Mouse (Mus musculus): ENCODE measurements around the gene Rbfox3.
A peak's percentile ranks its signal among the peaks of the same experiment; 100 is the strongest.

Rbfox3 gene

DNA sequence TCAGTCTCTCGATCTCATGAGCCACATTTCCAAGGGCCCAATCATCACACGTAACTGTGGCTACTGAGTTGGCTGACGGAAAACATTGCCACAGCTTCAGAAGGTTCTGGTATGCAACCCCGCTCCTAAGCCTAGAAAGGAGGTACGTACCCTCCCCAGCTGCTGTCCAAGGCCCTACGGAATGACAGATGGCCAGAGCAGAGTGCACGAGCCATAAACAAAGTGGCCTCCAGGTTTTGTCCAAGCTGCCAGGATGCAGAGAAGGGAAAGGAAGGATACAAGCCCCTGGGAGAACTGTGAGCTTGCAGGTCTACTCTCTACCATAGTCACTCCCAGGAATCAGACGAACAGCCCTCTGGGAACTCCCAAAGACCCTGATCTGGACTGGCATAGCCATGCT, 327.8 kb downstream of the Rbfox3 start:
- DNase-seq, result no peak

DNA sequence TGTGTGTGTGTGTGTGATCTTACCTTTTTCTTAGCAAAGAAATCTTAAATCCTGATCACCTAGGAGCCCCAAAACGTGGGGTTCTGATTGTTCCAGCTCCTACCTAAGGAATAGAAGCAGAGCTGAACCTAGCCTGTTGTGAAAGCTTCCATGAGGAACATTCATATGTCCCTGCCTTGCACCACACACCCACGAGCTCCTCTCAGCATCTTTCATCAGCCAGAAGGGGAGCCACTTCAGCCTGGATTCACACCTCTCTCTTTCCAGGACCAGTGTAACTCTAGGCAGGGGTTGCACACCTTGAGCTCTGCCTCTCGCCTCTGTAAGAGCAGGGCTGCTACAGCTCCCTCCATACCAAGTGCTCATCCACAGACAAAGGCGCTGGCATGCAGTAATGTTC, 330.4 kb downstream of the Rbfox3 start:
- DNase-seq, result no peak

DNA sequence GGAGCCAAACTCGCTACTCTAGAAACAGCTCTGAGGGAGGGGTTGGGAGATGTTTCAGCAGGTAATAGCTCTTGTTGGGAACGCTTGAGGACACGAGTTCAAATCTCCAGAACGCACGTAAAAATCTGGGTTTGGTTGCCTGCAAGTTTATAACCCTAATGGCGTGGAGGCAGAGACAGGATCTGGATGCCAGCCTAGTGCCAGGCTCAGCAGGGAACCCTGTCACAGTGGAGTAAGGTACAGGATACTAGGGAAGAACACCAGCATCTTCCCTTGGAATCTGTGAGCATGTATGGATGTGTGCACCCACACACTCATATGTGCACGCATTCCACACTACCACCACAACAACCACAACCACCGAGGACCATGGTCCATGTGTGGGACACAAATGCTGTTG, 331.8 kb downstream of the Rbfox3 start:
- DNase-seq, result no peak

DNA sequence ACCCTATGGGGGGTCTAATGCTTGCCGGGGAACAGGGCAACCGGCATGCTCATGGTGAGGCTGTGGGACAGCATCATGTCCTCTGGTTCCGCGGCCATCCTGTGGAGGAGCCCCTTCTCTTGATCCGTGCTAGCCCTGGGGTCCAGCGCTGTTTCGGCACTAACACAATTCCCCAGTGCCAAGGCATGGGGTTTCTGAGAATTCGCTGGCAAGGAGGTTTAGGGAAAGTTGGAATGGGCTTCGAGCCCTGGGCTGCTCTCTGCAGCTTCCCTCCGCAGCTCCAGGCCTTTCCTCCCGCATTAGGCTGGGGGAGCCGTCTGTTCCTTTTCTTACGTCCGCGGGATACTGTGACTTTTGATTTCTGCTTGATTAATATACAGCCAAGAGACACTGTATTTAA, 334.1 kb downstream of the Rbfox3 start:
- no peak for DNase-seq

DNA sequence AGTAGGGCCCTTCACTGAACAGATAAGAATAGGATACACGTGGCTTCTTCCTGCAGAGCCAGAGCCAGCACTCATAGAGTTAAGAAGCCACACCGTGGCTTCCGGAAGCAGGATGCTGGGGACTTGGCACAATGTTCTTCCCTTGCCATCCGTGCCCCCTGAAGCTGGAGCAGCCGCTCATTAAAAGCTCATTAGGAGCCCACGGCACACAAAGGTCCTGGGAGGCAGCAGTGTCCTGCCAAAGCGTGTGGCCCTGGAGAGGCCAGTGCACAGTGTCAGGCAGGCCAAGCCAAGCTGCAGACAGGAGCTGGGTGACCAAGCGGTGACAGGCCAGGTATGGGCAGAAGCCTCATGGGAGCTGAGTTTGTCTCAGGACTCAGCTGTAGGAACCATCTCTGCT, 334.8 kb downstream of the Rbfox3 start:
- no peak for DNase-seq

DNA sequence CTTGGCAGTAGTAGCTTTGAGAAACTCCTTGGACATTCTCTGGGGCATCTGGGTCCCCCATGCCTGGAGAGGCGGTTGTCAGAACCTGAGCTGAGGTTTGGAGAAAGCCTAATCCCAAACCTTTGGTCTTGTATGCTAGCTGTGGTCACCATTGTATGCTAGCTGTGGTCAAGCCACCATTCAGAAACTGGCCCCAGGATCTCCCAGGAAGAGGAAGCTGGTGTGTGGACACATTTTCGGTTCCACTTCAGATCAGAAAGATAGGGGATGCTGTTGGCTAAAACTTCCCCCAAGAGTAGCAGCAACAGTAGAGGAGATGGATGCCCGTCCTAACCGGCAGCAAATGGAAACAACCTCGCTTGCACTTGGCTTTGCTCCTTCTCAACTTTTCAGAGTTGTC, 337.0 kb downstream of the Rbfox3 start:
- DNase-seq, result no peak

DNA sequence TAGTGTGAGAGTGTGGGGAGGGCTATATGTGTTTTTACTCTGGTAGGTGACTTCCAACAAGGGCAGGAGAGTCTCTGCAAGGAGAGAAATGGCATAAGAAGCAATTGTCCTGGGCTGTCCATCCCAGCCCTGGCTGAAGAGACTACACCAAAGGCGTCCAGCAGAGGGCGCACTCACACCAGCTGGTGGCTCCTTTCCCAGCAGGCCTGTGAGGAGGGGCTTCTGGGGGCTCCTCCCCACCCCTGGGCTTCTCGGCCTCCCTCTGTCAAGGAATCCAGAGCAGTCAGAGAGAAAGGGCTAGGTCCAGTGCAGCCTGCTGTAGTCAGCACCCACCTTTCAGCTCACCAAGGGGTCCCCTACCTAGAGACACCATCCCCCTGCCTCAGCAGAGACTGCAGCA, 337.8 kb downstream of the Rbfox3 start:
- DNase-seq, result peak; percentile 43

DNA sequence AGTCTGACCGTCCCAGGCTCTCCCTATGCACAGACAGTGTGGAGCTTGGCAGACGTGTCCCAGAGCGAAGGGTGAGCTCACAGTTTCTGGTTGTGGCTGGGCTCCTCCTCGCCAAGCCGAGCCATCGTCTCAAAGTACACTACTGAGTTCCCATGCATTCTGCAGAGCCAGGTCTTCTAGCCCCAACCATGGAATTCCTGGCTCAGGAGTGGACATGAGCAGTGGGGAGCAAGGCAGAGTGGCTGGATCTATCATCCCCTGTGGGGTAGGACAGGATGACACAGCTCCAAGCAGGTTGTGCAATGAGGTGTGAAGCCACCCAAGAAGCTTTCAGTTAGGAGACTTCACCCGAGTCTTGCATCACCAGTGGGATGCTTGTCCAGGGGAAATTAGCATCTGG, 338.4 kb downstream of the Rbfox3 start:
- DNase-seq, result no peak

DNA sequence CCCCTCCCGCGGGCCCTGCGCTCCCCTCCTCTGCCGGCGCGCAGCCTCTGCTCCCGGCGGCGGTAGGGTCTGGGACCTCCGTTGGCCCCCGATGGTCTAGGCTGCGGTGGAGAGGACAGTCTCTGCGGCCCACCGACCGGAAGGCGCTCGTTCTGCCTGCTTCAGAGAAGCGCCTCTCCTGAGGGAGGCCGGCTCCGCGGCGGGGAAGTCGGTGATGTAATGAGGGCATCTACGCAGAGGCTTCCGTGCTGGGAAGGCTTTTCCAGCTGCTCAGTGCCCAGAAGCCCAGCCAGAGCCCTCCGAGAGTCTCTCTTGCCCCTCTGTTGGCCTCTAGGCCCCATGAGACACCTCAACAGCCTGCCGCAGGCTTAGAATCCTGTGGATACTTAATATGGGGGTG, 341.2 kb downstream of the Rbfox3 start:
- DNase-seq, result no peak

DNA sequence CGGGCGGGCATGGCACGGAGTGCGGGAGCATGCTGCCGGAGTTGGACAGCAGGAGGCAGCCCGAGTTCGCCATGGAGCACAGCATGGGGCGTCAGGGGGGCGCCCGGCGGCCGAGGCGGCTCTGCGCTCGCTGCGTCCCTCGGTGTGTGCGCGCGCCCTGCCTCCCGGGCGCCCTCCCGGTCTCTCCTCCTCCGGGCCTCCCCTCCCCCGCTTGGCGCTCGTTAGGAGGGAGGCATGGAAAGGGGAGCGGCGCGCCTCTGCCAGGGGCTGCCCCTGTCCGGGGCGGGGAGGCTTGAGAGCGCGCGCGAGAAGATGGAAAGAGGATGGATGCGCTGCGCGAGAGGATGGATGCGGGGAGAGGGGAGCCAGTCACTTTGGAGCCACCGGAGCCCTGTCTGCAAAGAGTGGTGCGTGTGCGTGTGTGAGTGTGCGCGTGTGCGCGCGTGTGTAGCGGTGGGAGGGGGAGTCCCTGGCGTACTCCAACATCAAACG, 341.8 kb downstream of the Rbfox3 start:
- no peak for DNase-seq

DNA sequence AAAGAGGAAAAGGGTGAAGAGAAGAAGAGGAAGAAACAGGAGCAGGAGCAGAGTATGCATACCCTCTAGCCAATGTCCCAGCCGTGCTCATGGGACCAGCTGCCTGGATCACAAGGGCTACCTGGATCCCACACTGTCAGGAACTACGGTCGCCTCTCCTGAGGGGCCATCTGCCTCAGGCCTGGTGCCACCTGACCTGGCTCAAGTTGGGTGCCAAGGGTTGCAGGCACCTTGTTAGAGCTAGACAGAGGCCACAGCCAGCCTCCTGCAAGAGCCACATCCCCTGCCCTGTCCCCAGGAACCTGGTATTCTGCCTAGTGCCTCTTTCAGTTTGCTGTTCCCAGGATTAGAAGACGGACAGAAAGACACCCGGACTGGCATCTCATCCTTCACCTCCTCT, 347.5 kb downstream of the Rbfox3 start:
- DNase-seq, result no peak

DNA sequence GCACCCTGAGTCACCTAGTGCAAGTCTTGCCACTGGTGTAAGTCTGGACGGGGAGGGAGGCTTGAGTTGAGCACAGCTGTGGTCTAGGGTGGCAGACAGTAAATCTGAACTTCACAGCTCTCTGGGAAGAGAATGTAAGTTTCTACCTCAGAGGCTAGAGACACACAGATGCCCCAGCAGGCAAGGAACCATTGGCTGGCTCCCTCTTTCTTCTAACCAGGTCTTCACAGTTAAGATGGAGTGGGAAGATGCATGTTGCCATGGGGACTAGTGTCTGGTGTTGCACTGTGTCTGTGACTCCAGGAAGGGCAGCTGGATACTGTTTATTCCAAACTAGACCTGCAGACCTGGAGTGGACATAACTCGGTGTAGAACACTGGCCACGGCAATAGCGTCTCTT, 348.6 kb downstream of the Rbfox3 start:
- DNase-seq, result no peak

DNA sequence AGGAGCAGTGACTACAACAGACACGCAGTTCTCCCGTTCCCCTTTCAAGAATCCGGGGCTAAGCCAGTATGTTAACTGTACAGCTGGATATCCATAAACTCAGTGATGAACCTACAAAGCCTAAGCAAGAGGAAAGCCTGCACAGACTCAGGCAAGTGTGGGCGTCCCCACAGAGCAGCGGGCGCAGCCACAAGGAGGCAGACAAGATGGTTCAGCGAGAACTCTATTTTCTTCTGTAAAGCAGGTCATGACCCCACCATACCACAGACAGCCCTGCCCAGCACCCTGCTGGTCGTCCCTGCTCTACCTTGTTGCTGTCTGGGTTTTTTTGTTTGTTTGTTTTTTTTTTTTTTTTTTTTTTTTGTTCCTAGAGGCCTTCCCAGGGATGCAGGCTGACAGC, 353.2 kb downstream of the Rbfox3 start:
- DNase-seq, result no peak

DNA sequence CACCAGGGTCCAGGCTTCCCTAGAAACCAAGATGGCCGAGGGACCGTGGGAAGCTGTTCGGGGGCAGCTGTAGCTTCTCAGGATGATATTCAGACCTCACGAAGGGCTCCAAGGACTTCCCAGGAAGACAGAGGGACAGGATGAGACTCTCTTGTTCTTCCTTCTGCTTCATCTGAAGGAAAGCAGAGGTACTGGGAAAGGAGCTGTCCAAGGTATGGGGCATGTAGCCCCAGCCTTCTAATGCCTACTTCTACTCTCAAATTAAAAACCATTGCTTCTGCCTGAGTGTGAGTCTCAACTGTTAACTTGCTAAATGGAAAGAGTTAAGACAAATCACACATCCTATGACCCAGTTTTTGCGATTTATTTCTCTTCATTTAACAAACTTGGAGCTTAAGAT, 355.8 kb downstream of the Rbfox3 start:
- DNase-seq, result no peak

DNA sequence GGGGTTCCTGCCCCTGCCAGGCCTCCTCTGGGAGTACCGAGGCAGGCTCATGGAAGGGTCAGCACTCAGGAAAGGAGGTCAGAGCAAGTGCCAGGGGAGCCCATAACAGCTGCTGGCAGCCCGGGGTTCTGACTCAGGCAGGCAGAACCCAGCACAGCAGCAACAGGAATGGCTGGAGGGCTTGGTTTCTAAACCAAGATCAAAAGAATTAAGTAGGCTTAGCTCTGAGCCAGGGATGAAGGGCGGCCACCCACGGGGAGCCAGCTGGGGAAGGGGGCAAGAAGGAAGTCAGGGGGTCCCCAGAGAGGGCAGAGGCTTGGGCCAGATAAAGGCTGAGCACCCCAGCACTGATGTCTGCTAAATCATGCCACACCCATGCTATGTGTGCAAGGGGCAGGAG, 356.9 kb downstream of the Rbfox3 start:
- DNase-seq, result no peak

DNA sequence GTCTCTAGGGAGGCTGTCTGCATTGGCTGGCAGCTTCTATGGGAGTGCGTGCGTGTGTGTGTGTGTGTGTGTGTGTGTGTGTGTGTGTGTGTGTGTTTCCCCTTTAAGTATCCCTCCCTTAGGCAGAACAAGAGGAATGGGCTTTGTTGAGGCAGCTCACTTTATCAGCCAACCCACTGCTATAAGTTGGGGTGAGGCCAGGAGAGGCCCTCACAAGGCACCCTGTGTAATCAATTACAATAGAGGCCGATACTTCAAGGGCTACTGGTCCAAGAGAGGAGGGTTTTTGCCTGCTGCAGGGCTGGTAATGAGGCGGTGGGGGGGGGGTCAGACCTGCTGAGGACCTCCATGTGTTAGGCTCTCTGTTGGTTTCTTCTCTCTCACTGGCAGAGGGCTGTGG, 357.5 kb downstream of the Rbfox3 start:
- DNase-seq, result no peak

DNA sequence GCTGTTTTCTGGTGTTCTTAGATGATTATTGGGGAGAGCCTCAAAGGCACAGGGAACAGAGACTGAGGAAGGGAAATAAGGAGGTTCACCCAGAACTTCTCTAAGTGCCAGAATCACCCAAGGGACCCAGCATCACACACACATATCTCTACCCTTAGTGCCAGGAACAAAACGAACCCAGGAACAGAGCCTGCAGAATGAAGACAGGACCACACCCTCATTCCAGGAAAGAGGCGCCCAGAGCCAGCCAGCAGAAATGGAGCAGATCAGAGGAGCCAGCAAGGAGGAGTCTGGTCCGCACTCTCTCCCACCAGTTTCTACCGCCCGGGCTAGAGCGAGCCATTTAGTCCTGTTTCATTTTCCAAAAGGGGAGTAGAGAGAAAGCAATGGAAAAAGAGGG, 358.4 kb downstream of the Rbfox3 start:
- no peak for DNase-seq

DNA sequence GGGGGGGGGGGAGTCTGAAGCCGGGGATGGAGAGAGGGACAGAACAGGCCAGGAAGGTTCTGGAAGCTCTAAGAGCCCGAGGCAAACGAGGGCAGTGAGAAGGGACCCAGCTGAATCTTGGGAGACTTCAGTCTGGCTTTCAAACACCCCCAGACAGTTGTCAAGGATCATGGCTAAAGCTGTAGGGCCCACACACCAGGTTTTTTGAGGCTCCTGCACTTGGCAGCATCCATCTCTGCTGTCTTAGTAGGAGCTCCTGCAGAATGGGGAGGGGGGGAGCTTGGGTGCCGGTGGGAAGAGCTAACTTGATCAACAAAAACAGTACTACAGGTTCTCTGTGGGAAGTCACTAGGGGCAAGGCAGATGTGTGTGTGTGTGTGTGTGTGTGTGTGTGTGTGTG, 358.9 kb downstream of the Rbfox3 start:
- DNase-seq, result no peak

DNA sequence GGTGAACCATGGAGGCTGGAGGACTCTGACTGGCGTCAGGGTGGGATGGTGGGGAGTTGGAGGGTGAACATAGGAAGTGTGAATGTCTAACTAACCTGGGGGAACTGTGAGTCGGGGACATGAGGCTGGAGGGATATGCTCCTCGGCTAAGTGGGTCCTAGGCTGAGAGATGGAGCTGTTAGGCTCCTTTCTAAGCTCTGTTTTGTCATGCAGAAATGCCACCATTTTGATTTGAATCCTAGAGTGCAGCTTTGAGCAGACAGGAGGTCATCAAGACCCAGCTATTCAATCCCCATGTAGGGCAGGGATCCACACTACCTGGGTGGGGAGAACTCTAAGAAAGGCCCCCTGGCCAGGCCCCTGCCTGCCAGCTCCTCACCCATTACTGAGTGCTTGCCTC, 359.7 kb downstream of the Rbfox3 start:
- no peak for DNase-seq

DNA sequence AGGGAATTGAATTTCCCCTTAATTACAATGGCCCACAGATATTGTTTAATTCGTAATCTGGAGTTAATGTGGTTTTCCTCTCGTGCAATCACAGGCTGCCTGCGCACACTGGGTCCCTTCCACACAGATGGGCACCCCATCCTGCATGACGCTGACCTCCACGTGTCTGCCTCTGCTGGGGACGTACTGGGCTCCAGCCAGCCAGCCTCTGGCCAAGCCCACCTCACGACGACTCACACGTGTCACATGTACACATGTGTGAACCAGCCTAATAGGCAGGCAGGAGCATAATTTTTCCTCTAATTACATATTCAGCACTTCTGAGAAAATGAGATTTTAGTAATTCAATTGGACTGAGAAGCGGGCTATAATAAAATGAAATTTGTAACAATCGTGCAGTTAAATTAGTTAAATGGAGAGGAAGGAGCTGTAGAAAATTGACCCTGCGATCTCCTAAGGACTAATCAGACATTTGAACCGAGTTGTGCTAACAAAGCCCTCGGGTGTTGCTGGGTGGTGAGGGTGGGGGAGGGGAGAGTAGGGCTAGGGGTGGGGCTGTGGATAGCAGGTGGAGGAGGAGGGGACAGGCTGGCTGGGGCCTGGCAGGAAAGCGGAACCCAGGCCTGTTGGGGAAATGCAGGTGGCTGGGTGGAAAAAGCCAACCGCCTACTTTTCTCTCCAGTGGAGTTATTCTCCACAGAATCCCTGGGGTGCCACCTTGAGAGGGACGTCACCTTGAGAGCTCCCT, 360.4 kb downstream of the Rbfox3 start:
- no peak for DNase-seq

DNA sequence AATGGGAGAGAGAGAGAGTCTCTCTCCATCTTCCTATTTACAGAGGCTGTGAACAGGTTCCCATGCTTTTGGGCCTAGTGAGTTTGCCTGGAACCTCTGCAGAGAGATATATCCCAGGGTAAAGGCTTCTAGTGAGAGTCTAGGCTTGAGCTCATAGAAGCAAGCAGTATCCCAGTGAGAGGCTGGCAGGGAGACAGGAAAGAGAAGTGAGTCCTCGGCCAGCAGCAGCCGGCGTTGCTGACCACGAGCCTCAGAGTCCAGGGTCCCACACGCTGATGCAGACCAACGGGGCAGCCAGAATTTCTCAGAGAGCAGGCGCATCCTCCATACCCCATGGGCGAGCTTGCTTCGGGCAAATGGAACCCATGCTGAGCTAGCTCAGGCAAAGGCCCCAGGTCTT, 363.2 kb downstream of the Rbfox3 start:
- no peak for DNase-seq

DNA sequence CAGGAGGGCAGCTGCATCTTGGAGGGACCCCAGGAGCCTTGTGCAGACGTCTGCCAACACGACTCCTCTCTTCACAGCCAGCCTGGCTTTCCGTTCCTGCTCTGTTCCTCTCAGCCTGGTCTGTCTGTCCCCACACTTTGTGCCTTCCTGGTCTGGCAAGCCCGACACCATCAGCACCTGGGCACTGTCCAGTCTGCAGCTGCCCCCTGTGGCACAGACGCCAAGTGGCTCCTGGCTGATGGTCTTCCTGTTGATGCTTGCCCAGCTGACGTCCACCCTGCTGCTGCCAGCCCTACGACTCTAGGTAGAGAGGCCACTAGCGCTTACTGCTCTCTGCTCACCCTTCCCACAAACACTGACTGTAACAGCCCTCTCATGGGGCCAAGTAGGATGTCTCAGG, 365.1 kb downstream of the Rbfox3 start:
- DNase-seq, result no peak

DNA sequence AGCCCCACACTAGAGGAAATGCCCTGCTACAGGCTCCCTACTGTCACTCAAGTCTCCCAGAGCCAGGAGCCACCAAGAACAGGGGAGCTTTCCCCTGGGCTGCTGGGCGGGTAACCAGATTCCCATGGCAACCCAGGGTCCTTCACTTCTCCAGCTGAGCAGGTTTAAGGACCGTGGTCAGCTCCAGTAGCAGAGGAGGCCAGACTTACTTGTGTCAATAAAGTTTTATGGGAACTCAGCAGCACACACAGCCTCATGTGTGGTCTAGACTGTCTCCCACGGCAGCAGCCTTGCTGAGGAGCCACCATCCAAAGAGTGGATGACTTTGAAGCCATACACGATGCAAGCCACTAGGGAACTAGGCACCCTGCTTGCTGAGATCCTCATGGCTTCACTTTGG, 365.7 kb downstream of the Rbfox3 start:
- peak; percentile 14 for DNase-seq

DNA sequence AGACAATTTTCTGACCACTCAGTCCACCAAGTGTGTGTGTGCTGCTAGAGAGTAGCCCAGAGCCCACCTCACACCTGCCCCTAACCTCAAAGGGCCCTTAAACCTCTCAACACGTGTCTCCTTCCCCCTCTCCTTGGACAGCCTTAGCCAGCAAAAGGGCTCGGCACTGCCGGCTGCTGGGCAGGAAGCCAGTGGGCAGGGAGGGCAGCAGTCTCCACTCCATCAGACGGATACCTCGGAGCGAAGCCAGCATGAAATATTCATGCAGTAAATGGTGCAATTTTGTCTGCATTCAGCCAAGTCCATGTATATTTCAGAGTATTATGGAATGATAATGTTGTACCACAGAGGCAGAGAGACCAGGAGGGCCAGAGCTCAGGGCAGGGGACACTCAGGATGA, 366.8 kb downstream of the Rbfox3 start:
- no peak for DNase-seq

DNA sequence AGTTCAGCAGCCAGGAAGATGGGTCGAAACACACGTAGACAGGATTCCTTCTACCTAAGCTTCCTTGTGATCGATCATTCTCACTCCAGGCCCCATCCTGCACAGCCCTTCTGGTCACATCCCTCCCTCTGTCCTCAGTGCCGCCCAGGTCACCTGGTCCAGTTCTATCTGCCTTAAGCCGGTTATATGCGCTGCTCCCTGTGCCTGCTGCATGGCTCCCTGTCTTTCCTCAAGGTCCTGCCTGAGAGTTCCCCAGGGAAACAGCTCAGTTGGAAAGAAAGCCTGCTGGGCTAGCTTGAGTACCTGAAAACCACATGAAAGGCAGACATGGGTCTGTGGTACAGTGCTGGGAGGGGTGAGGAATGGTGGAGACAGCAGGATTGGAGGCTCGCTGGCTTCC, 368.5 kb downstream of the Rbfox3 start:
- no peak for DNase-seq

Measured in lung, postnatal 10 days (tissue).